Mouse (Mus musculus) adrenal gland, postnatal 14 days (tissue): Measurements from ENCODE around the gene 4921517D22Rik. TPM values are rescaled to one million over a fixed set of nuclear protein-coding genes. Genes with fewer than 3 reads are reported as not detected.
A peak's percentile ranks its signal among the peaks of the same experiment; 100 is the strongest.

ENCODE experiments used
- DNase-seq: peaks from one replicate; pipeline ENCODE4 v3.0.0; 2021; ENCODE audit warnings: mixed read lengths
- total RNA-seq: library from RNA; stranded (reverse); gene quantifications from 2 replicates; pipeline ENCODE4 v1.2.3, GENCODE M21; 2021

The 4921517D22Rik gene
- total RNA-seq, 1 experiment from 2014 or later = not detected

GRCm38 (mm10) chr13:59690576-59690975 is 3.3 kb downstream of the 4921517D22Rik start:
- DNase-seq = no peak

GRCm38 (mm10) chr13:59689843-59690242 is 4.1 kb downstream of the 4921517D22Rik start:
- DNase-seq = no peak

- no peak for DNase-seq
These were observed 4.6 kb downstream of the 4921517D22Rik start for GRCm38 (mm10) chr13:59689313-59689712.

GRCm38 (mm10) chr13:59688338-59688770 is 5.6 kb downstream of the 4921517D22Rik start:
- peak; percentile 27 for DNase-seq

- no peak for DNase-seq
These were observed 8.7 kb downstream of the 4921517D22Rik start for GRCm38 (mm10) chr13:59685236-59685635.

- DNase-seq = no peak
These were observed 11.3 kb downstream of the 4921517D22Rik start for GRCm38 (mm10) chr13:59682629-59683028.

GRCm38 (mm10) chr13:59679908-59680307 is 14.0 kb downstream of the 4921517D22Rik start:
- DNase-seq = no peak

- no peak for DNase-seq
These were observed 14.6 kb downstream of the 4921517D22Rik start for GRCm38 (mm10) chr13:59679306-59679705.

GRCm38 (mm10) chr13:59676316-59677229 is 17.3 kb downstream of the 4921517D22Rik start:
- DNase-seq = no peak

- DNase-seq = peak; percentile 80
These were observed 18.5 kb downstream of the 4921517D22Rik start, which contains the start of gene Golm1 for GRCm38 (mm10) chr13:59675151-59676011. Gene Golm1, minus strand, starts transcription at chr13:59675811.

- DNase-seq = no peak
These were observed 19.2 kb downstream of the 4921517D22Rik start for GRCm38 (mm10) chr13:59674761-59675150.

- no peak for DNase-seq
These were observed 19.7 kb downstream of the 4921517D22Rik start for GRCm38 (mm10) chr13:59674215-59674614.

GRCm38 (mm10) chr13:59673597-59673996 is 20.3 kb downstream of the 4921517D22Rik start:
- DNase-seq = no peak

- DNase-seq = no peak
These were observed 21.7 kb downstream of the 4921517D22Rik start for GRCm38 (mm10) chr13:59672248-59672647.

GRCm38 (mm10) chr13:59671521-59671920 is 22.4 kb downstream of the 4921517D22Rik start:
- no peak for DNase-seq

GRCm38 (mm10) chr13:59669946-59670345 is 24.0 kb downstream of the 4921517D22Rik start:
- DNase-seq = no peak

- DNase-seq = peak; percentile 16
These were observed 25.3 kb downstream of the 4921517D22Rik start for GRCm38 (mm10) chr13:59668501-59669093.

GRCm38 (mm10) chr13:59667763-59668162 is 26.1 kb downstream of the 4921517D22Rik start:
- no peak for DNase-seq

GRCm38 (mm10) chr13:59663939-59664712 is 29.8 kb downstream of the 4921517D22Rik start:
- peak; percentile 12 for DNase-seq

- DNase-seq = no peak
These were observed 31.9 kb downstream of the 4921517D22Rik start for GRCm38 (mm10) chr13:59661966-59662365.

GRCm38 (mm10) chr13:59661387-59661786 is 32.5 kb downstream of the 4921517D22Rik start:
- DNase-seq = no peak
